Comparison of ENCODE assay signal across 26 mouse cellular contexts in the genomic region with DNA sequence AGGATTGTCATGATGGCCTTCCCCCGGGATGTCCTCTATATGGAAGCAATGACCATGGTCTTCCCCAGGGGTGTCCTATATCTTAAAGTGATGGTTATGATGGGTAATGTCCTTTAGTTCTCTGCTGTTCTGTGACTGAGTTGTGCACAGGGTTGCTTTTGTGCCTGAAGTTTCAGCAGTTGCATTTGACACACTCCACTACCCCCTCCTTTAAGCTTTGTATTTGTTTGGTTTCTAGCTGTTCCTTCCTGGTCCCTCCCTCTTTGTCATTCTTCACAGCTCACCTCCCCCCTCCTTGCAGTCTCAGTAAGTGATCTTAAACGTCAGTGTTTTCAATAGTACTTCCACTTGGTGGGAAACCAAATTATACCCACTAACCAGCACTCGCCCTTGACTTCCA.
"Had no signal": no experiment of that assay in that cellular context is flagged by ENCODE, and none has a peak within 500 bp of the region (broad histone marks: within the 10 kb centered on the region; RNA-seq: fewer than 3 reads in every experiment).

No protein-coding gene starts in this region.

- DNase-seq: gastrocnemius, adult 2 months; gastrocnemius, postnatal 10 days; gastrocnemius, postnatal 25 days; heart, adult 2 months; heart, postnatal 10 days; heart, postnatal 4 days; kidney, adult 18-20 months; kidney, postnatal 25 days; kidney, postnatal 4 days; liver; liver, embryonic 13.5 days had no signal

- ATAC-seq: hindbrain, embryonic 16.5 days; inflammation-experienced regulatory T-cells, adult 6 months; intestine, embryonic 15.5 days; intestine, postnatal 0 days had no signal

- H3K4me3 ChIP-seq: gastrocnemius, adult 2 months; heart, adult 2 months; heart, embryonic 12.5 days; hindbrain, embryonic 10.5 days; hindbrain, embryonic 12.5 days; intestine, embryonic 15.5 days; kidney, embryonic 15.5 days; layer of hippocampus, adult 2 months; left cerebral cortex, adult 2 months; limb, embryonic 10.5 days; limb, embryonic 12.5 days; liver, embryonic 13.5 days; liver, embryonic 15.5 days had no signal

- H3K4me2 ChIP-seq: heart, embryonic 12.5 days; hindbrain, embryonic 12.5 days; hindbrain, embryonic 14.5 days; intestine, embryonic 15.5 days; kidney, embryonic 15.5 days; limb, embryonic 12.5 days; liver, embryonic 11.5 days; liver, embryonic 13.5 days; liver, embryonic 15.5 days had no signal

- H3K27ac ChIP-seq: gastrocnemius, adult 2 months; heart, adult 2 months; hindbrain, embryonic 10.5 days; hindbrain, embryonic 12.5 days; hindbrain, embryonic 14.5 days; intestine, embryonic 15.5 days; kidney, embryonic 15.5 days; layer of hippocampus, adult 2 months; left cerebral cortex, adult 2 months; limb, embryonic 10.5 days; limb, embryonic 12.5 days; liver, embryonic 13.5 days; liver, embryonic 15.5 days had no signal

- H3K9me3 ChIP-seq: heart, embryonic 12.5 days; hindbrain, embryonic 10.5 days; hindbrain, embryonic 12.5 days; intestine, embryonic 15.5 days; kidney, embryonic 15.5 days; limb, embryonic 10.5 days; limb, embryonic 12.5 days; liver, embryonic 13.5 days; liver, embryonic 15.5 days had no signal

- H3K4me1 ChIP-seq: hindbrain, embryonic 10.5 days; hindbrain, embryonic 12.5 days; intestine, embryonic 15.5 days; kidney, embryonic 15.5 days; limb, embryonic 10.5 days; limb, embryonic 12.5 days; liver, embryonic 13.5 days; liver, embryonic 15.5 days had no signal

- H3K27me3 ChIP-seq: heart, embryonic 12.5 days; hindbrain, embryonic 12.5 days; intestine, embryonic 15.5 days; kidney, embryonic 15.5 days; limb, embryonic 12.5 days; liver, embryonic 13.5 days; liver, embryonic 15.5 days had no signal

- H3K36me3 ChIP-seq: heart, embryonic 12.5 days; hindbrain, embryonic 10.5 days; hindbrain, embryonic 12.5 days; intestine, embryonic 15.5 days; kidney, embryonic 15.5 days; limb, embryonic 10.5 days; limb, embryonic 12.5 days; liver, embryonic 13.5 days; liver, embryonic 15.5 days had no signal

- H3K9ac ChIP-seq: heart, embryonic 12.5 days; hindbrain, embryonic 12.5 days; hindbrain, embryonic 14.5 days; intestine, embryonic 15.5 days; kidney, embryonic 15.5 days; limb, embryonic 12.5 days; liver, embryonic 13.5 days; liver, embryonic 15.5 days had no signal
